Mouse (Mus musculus): ENCODE data around the gene Tmc2. TPM values are rescaled to one million over a fixed set of nuclear protein-coding genes. Genes with fewer than 3 reads are reported as not detected.

Gene Tmc2
- polyA plus RNA-seq, 1 experiment from 2014 or later, result not detected

DNA sequence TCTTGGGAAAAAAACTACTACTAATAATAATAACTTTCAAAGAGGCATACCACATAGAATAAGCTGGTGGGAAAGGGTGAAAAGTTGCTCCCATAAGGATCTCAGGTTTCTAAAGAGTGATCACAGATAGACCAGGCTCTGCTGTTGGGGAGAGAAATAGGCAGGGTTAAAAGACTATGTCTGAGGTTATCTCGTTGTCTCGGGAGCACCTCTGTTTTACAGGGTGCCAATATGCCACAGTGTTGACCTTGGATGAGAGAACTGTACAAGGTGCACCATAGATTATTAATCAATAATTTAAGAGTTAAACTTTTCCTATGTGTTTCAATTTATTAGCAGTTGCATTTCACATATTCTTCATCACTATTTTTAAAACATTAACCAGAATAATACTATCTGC, 66.9 kb downstream of the Tmc2 start:
- Histone ChIP-seq H3K27ac (replicated peaks) (no peak overlapping the region), H3K9ac (no peak overlapping the region), H3K4me1 (replicated peaks) (no peaks in the 10 kb centered on the region), H3K4me3 (no peak overlapping the region), H3K27me3 (no peaks in the 10 kb centered on the region; the same call in 1 of the 2 replicates), H3K4me2 (no peak overlapping the region), H3K9me3 (no peaks in the 10 kb centered on the region), H3K36me3 (no peaks in the 10 kb centered on the region)
- 94% methylated on average over 2 of the region's 2 CpGs for WGBS
- no peak for ATAC-seq (ENCODE audit: low FRiP score, low read depth)

DNA sequence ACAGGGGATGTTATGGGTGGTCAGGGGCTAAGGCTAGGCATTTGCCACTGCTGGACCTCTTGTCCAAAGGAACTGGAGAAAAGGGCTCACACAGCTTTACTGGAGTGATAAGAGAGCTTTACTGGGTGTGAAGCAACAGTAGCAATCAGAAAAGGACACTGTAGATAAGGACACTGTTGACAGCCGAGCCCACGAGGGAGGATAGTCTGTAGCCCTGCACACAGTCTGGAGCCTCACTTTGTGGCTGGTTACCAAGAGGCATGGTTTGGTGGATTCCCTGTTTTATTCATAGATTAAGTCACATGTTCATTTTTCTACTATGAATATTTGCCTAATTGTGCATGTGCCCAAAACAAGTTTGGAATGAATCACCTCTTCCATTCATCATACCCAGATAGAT, 67.4 kb downstream of the Tmc2 start:
- H3K36me3 ChIP-seq, result no peaks in the 10 kb centered on the region
- H3K4me1 ChIP-seq (replicated peaks), result no peaks in the 10 kb centered on the region
- H3K9me3 ChIP-seq, result no peaks in the 10 kb centered on the region
- no peak overlapping the region for H3K4me3 ChIP-seq
- no peak for ATAC-seq (ENCODE audit: low FRiP score, low read depth)
- WGBS, result 89% methylated on average over 2 of the region's 2 CpGs
- H3K27ac ChIP-seq (replicated peaks), result no peak overlapping the region
- no peaks in the 10 kb centered on the region; the same call in 1 of the 2 replicates for H3K27me3 ChIP-seq
- H3K9ac ChIP-seq, result no peak overlapping the region
- H3K4me2 ChIP-seq, result no peak overlapping the region

DNA sequence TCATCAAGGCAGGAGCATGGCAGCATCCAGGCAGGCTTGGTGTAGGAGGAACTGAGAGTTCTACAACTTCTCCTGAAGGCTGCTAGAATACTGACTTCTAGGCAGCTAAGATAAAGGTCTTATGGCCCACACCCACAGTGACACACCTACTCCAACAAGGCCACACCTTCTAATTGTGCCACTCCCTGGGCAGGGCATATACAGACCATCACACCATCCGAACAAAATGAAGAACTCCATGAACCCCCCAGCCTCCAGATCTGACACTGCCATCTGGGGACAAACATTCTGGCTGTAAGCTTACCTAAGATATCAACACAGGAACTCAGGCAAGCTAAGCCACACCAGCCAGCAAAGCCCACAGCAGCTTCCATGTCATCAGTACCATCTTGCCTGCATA, 70.5 kb downstream of the Tmc2 start:
- no peaks in the 10 kb centered on the region for H3K36me3 ChIP-seq
- H3K4me1 ChIP-seq (replicated peaks), result no peaks in the 10 kb centered on the region
- 91% methylated on average over 1 of the region's 1 CpGs for WGBS
- no peaks in the 10 kb centered on the region for H3K9me3 ChIP-seq
- no peak for ATAC-seq (ENCODE audit: low FRiP score, low read depth)
- H3K27ac ChIP-seq (replicated peaks), result no peak overlapping the region
- no peak overlapping the region for H3K4me2 ChIP-seq
- H3K27me3 ChIP-seq, result no peaks in the 10 kb centered on the region; the same call in 1 of the 2 replicates
- no peak overlapping the region for H3K9ac ChIP-seq
- H3K4me3 ChIP-seq, result no peak overlapping the region

GRCm38 (mm10) chr2:130268074-130268473, 73.1 kb downstream of the Tmc2 start:
- no peaks in the 10 kb centered on the region for H3K36me3 ChIP-seq
- H3K4me1 ChIP-seq (replicated peaks), result peaks cover 3% of the 10 kb centered on the region
- no peak overlapping the region for H3K27ac ChIP-seq (replicated peaks)
- WGBS, result 72% methylated on average over 7 of the region's 7 CpGs
- no peaks in the 10 kb centered on the region for H3K9me3 ChIP-seq
- H3K4me3 ChIP-seq, result no peak overlapping the region
- no peaks in the 10 kb centered on the region; the same call in 1 of the 2 replicates for H3K27me3 ChIP-seq
- ATAC-seq (ENCODE audit: low FRiP score, low read depth), result no peak
- no peak overlapping the region for H3K9ac ChIP-seq
- H3K4me2 ChIP-seq, result no peak overlapping the region

DNA sequence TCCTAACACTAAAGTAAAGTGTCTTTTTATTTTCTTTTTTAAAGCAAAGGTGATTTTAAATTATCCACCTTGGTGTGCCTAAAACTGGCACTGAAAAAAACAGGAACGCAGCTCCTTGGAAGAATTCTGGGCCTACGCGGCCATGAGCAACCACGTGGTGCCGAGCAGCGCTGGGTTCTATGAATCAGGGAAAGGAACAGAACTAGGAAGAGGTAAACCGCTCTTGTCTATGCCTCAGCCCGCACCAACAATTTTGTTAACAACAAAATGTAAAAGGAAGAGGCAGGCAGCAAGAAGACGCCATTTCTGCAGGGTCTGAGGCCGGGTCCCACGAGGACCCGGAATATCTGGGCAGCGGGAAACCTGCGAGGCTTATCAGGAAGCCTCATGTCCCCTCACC, 78.7 kb downstream of the Tmc2 start:
- under 1% methylated on average over 14 of the region's 14 CpGs for WGBS
- H3K36me3 ChIP-seq, result peaks cover 33% of the 10 kb centered on the region
- peak overlapping the region; percentile 87 for H3K9ac ChIP-seq
- H3K27me3 ChIP-seq, result no peaks in the 10 kb centered on the region
- peak overlapping the region; percentile 94 for H3K27ac ChIP-seq (replicated peaks)
- peak overlapping the region; percentile 79 for H3K4me2 ChIP-seq
- H3K9me3 ChIP-seq, result no peaks in the 10 kb centered on the region
- peaks cover 33% of the 10 kb centered on the region for H3K4me1 ChIP-seq (replicated peaks)
- ATAC-seq (ENCODE audit: low FRiP score, low read depth), result peak; percentile 24
- H3K4me3 ChIP-seq, result peak overlapping the region; percentile 97

DNA sequence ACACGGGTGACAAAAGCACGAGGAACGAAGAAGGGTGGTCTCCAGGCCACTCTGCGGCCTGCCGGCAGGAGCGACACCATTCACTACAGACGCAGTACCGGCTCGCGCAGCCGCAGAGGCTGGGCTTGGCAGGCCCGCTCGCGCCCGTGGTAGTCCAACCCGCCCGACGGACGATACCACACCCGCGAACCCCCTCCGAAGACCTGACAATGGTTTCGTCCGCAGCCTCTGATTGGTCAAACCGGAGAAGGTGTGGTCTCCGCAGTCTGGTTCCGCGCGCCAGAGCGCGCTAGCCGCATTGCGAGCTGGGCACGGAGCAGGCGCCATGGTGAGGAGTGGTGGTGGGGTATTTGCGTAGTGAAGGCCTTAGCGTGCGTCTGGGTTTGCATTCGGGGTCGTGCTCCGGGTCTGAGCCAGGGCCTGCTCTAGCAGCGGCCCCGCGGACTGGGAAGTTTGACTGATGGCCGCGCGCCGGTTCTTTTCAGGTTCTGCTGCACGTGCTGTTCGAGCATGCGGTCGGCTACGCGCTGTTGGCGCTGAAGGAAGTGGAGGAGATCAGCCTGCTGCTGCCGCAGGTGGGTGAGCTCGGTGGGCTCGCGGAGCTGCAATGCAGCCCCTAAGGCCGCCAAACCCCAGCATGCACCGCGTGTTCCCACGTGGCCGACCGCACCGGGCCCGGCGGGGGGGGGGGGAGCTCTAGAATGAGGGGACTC, 79.3 kb downstream of the Tmc2 start, which contains the start of gene Nop56:
TSS of gene Nop56 (plus strand) at position 282 of the 713 bp plus-strand sequence.
- peaks cover 33% of the 10 kb centered on the region for H3K4me1 ChIP-seq (replicated peaks)
- H3K27me3 ChIP-seq, result no peaks in the 10 kb centered on the region
- H3K27ac ChIP-seq (replicated peaks), result peak within 1 kb of the TSS; percentile 94
- under 1% methylated on average over 67 of the region's 68 CpGs for WGBS
- peak; percentile 98 for ATAC-seq (ENCODE audit: low FRiP score, low read depth)
- no peaks in the 10 kb centered on the region for H3K9me3 ChIP-seq
- H3K4me3 ChIP-seq, result peak within 1 kb of the TSS; percentile 97
- H3K9ac ChIP-seq, result peak within 1 kb of the TSS; percentile 98
- peaks cover 35% of the 10 kb centered on the region for H3K36me3 ChIP-seq
- peak within 1 kb of the TSS; percentile 86 for H3K4me2 ChIP-seq

DNA sequence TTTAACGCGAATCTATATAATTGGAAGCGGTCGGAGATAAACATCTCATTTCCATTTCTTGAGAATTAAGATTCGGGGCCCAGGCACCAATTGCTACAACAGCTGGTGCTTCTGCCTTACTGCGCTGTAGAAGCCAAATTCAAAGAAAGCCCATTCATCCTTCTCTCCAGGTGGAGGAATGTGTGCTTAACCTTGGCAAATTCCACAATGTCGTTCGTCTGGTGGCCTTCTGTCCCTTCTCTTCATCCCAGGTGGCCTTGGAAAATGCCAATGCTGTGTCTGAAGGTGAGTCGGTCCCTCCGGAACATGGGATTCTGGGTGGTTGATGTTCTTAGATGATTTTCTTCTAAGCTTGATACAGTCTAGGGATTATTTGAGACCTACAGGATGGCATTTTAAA, 79.9 kb downstream of the Tmc2 start:
- peak overlapping the region; percentile 86 for H3K4me2 ChIP-seq
- H3K4me3 ChIP-seq, result peak overlapping the region; percentile 97
- H3K4me1 ChIP-seq (replicated peaks), result peaks cover 33% of the 10 kb centered on the region
- ATAC-seq (ENCODE audit: low FRiP score, low read depth), result no peak
- no peaks in the 10 kb centered on the region for H3K27me3 ChIP-seq
- H3K9me3 ChIP-seq, result no peaks in the 10 kb centered on the region
- peaks cover 41% of the 10 kb centered on the region for H3K36me3 ChIP-seq
- peak overlapping the region; percentile 94 for H3K27ac ChIP-seq (replicated peaks)
- under 1% methylated on average over 10 of the region's 10 CpGs for WGBS
- H3K9ac ChIP-seq, result peak overlapping the region; percentile 98

GRCm38 (mm10) chr2:130275649-130276048, 80.7 kb downstream of the Tmc2 start:
- Histone ChIP-seq H3K9ac (no peak overlapping the region), H3K4me3 (peak overlapping the region; percentile 97), H3K27ac (replicated peaks) (no peak overlapping the region), H3K4me1 (replicated peaks) (peaks cover 33% of the 10 kb centered on the region), H3K4me2 (peak overlapping the region; percentile 86), H3K36me3 (peaks cover 49% of the 10 kb centered on the region), H3K9me3 (no peaks in the 10 kb centered on the region), H3K27me3 (no peaks in the 10 kb centered on the region)
- WGBS, result 47% methylated on average over 6 of the region's 6 CpGs
- no peak for ATAC-seq (ENCODE audit: low FRiP score, low read depth)

GRCm38 (mm10) chr2:130279600-130280091, 84.7 kb downstream of the Tmc2 start:
- H3K9me3 ChIP-seq, result no peaks in the 10 kb centered on the region
- peaks cover 60% of the 10 kb centered on the region for H3K36me3 ChIP-seq
- no peaks in the 10 kb centered on the region for H3K27me3 ChIP-seq
- WGBS, result 45% methylated on average over 8 of the region's 8 CpGs
- peaks cover 32% of the 10 kb centered on the region for H3K4me1 ChIP-seq (replicated peaks)
- H3K4me2 ChIP-seq, result no peak overlapping the region
- H3K27ac ChIP-seq (replicated peaks), result no peak overlapping the region
- no peak for ATAC-seq (ENCODE audit: low FRiP score, low read depth)
- no peak overlapping the region for H3K9ac ChIP-seq
- no peak overlapping the region for H3K4me3 ChIP-seq

GRCm38 (mm10) chr2:130280224-130280623, 85.2 kb downstream of the Tmc2 start:
- Histone ChIP-seq H3K36me3 (peaks cover 60% of the 10 kb centered on the region), H3K4me1 (replicated peaks) (peaks cover 34% of the 10 kb centered on the region), H3K4me2 (no peak overlapping the region), H3K4me3 (no peak overlapping the region), H3K9me3 (no peaks in the 10 kb centered on the region), H3K27ac (replicated peaks) (no peak overlapping the region), H3K27me3 (no peaks in the 10 kb centered on the region), H3K9ac (no peak overlapping the region)
- no peak for ATAC-seq (ENCODE audit: low FRiP score, low read depth)
- WGBS, result 64% methylated on average over 7 of the region's 7 CpGs

DNA sequence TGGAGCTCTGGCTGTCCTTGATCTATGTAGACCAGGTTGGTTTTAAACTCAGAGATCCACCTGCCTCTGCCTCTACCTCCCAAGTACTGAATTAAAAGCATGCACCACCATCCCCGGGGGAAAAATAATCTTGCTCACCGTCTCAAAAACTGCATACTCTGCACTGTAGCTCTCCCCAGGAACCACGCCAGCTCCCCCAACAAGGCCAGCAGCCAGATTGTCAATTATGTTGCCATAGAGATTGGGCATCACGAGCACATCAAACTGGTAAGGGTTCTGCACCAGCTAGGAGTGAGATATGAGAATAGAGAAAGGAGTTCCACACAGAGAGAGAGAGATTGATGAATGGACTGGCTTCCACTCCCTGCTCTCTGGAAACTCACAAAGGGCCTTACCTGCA, 85.8 kb downstream of the Tmc2 start:
- WGBS, result 62% methylated on average over 4 of the region's 4 CpGs
- Histone ChIP-seq H3K4me3 (no peak overlapping the region), H3K36me3 (peaks cover 56% of the 10 kb centered on the region), H3K4me2 (no peak overlapping the region), H3K9me3 (no peaks in the 10 kb centered on the region), H3K27me3 (no peaks in the 10 kb centered on the region), H3K4me1 (replicated peaks) (peaks cover 28% of the 10 kb centered on the region), H3K9ac (no peak overlapping the region), H3K27ac (replicated peaks) (no peak overlapping the region)
- no peak for ATAC-seq (ENCODE audit: low FRiP score, low read depth)

- peak within 1 kb of the TSS; percentile 89 for H3K4me3 ChIP-seq
- H3K9me3 ChIP-seq, result no peaks in the 10 kb centered on the region
- peak within 1 kb of the TSS; percentile 83 for H3K9ac ChIP-seq
- peaks cover 28% of the 10 kb centered on the region for H3K36me3 ChIP-seq
- peak; percentile 85 for ATAC-seq (ENCODE audit: low FRiP score, low read depth)
- H3K4me2 ChIP-seq, result peak within 1 kb of the TSS; percentile 96
- WGBS, result under 1% methylated on average over 51 of the region's 51 CpGs
- no peaks in the 10 kb centered on the region for H3K27me3 ChIP-seq
- H3K4me1 ChIP-seq (replicated peaks), result peaks cover 15% of the 10 kb centered on the region
- H3K27ac ChIP-seq (replicated peaks), result peak within 1 kb of the TSS; percentile 69
Measured at GRCm38 (mm10) chr2:130283854-130284654, 89.1 kb downstream of the Tmc2 start, which contains the start of gene Idh3b. TSS of gene Idh3b (minus strand) at chr2:130284547.

All from hindbrain, embryonic 15.5 days (tissue).